ENCODE assay signal across 8 mouse cellular contexts in genomic region chr1:136116183-136116582, GRCm38 (mm10). TPM values are rescaled to one million over a fixed set of nuclear protein-coding genes. Genes with fewer than 3 reads are reported as not detected.
DNase-seq lines count a peak whose midpoint lies in the region; ATAC-seq and TF ChIP-seq lines count a peak whose summit lies in the region.

No protein-coding gene starts in this region.

- TF ChIP-seq EP300 in CH12.LX (IDR thresholded peaks at IDR 0.05; ENCODE audit: low read length) = no peak

- no peak overlapping the region for H3K9ac ChIP-seq in kidney, embryonic 15.5 days
- H3K9ac ChIP-seq in CH12.LX (ENCODE audit: insufficient read depth, low read depth) = no peak overlapping the region; the same call in 1 of the 2 replicates
- no peak overlapping the region for H3K9ac ChIP-seq in hindbrain, embryonic 13.5 days

- H3K27ac ChIP-seq in kidney, embryonic 15.5 days = no peak overlapping the region
- H3K27ac ChIP-seq in CH12.LX (ENCODE audit: insufficient read depth, low read depth) = no peak overlapping the region; the same call in 1 of the 2 replicates
- no peak overlapping the region for H3K27ac ChIP-seq in small intestine, adult 2 months (ENCODE audit: insufficient read depth, low read depth, low read length)
- no peak overlapping the region for H3K27ac ChIP-seq in hindbrain, embryonic 13.5 days

- no peaks in the 10 kb centered on the region for H3K27me3 ChIP-seq in kidney, embryonic 15.5 days
- no peaks in the 10 kb centered on the region for H3K27me3 ChIP-seq in CH12.LX (replicated peaks)
- no peaks in the 10 kb centered on the region for H3K27me3 ChIP-seq in small intestine, adult 2 months (ENCODE audit: control insufficient read depth, insufficient read depth, low read length)
- peaks cover 3% of the 10 kb centered on the region; the same call in 1 of the 2 replicates for H3K27me3 ChIP-seq in hindbrain, embryonic 13.5 days

- WGBS in kidney, embryonic 15.5 days = 23% methylated on average over 3 of the region's 3 CpGs
- WGBS in small intestine, adult 2 months = 8% methylated on average over 3 of the region's 3 CpGs
- 34% methylated on average over 3 of the region's 3 CpGs for WGBS in hindbrain, embryonic 13.5 days

- peak; percentile 72 for DNase-seq in kidney, adult 18-20 months
- DNase-seq in B cell, adult 2 months = peak; percentile 90 to 91
- peak; percentile 85 for DNase-seq in CH12.LX (ENCODE audit: extremely low read depth)
- peak; percentile 58 to 63 for DNase-seq in lung, adult 18-20 months

- no peaks in the 10 kb centered on the region for H3K36me3 ChIP-seq in kidney, embryonic 15.5 days
- peaks cover 9 to 15% of the 10 kb centered on the region in 2 experiments for H3K36me3 ChIP-seq in CH12.LX (replicated peaks in 1 of 2; ENCODE audit: control insufficient read depth in 1 of 2, insufficient read depth in 1 of 2, low read length in 1 of 2)
- no peaks in the 10 kb centered on the region for H3K36me3 ChIP-seq in small intestine, adult 2 months (ENCODE audit: control insufficient read depth, insufficient read depth, low read length)
- no peaks in the 10 kb centered on the region for H3K36me3 ChIP-seq in hindbrain, embryonic 13.5 days

- dilution Hi-C loops in CH12.LX (cut with MboI; ENCODE audit: extremely low pct_ligation_motif_present, extremely low pct_unique_long_range_greater_than_20kb, low sequenced_read_pairs) = no loop called here

- no peaks in the 10 kb centered on the region for H3K9me3 ChIP-seq in kidney, embryonic 15.5 days (replicated peaks)
- peaks cover 4% of the 10 kb centered on the region for H3K9me3 ChIP-seq in CH12.LX (replicated peaks; ENCODE audit: low read length)
- no peaks in the 10 kb centered on the region for H3K9me3 ChIP-seq in hindbrain, embryonic 13.5 days

- H3K79me2 ChIP-seq in CH12.LX (replicated peaks; ENCODE audit: control insufficient read depth, extremely low read depth, insufficient read depth, poor library complexity, severe bottlenecking) = no peaks in the 10 kb centered on the region

- no peak for ATAC-seq in kidney, embryonic 15.5 days (replicated peaks; ENCODE audit: low FRiP score)
- peak; percentile 63 for ATAC-seq in common myeloid progenitor, adult 5-6 weeks (replicated peaks; ENCODE audit: low read depth, poor library complexity, severe bottlenecking)
- ATAC-seq in hindbrain, embryonic 13.5 days (ENCODE audit: low FRiP score) = no peak

- no peak for TF ChIP-seq POLR2A in CH12.LX (IDR thresholded peaks at IDR 0.05; ENCODE audit: low read depth, low read length)
- no peak for TF ChIP-seq POLR2A in small intestine, adult 2 months (IDR thresholded peaks at IDR 0.05; ENCODE audit: low read depth, low read length)

- H3K4me3 ChIP-seq in kidney, embryonic 15.5 days (replicated peaks) = no peak overlapping the region
- H3K4me3 ChIP-seq in CH12.LX (replicated peaks in 1 of 3; ENCODE audit: low read depth in 2 of 3, low read length in 2 of 3, poor library complexity in 1 of 3) = no peak overlapping the region
- no peak overlapping the region for H3K4me3 ChIP-seq in small intestine, adult 2 months (ENCODE audit: low read depth, low read length)
- H3K4me3 ChIP-seq in hindbrain, embryonic 13.5 days = no peak overlapping the region

- H3K4me2 ChIP-seq in kidney, embryonic 15.5 days = no peak overlapping the region
- H3K4me2 ChIP-seq in CH12.LX (ENCODE audit: insufficient read depth, low read depth, poor library complexity, severe bottlenecking) = peak overlapping the region; percentile 67; the same call in 1 of the 2 replicates
- H3K4me2 ChIP-seq in hindbrain, embryonic 13.5 days = no peak overlapping the region

- TF ChIP-seq CTCF in CH12.LX (conservative IDR thresholded peaks at IDR 0.05 in 1 of 2, IDR thresholded peaks at IDR 0.05 in 1 of 2; ENCODE audit: low read depth in 2 of 2, low read length in 2 of 2) = peak; percentile 76 to 95
- TF ChIP-seq CTCF in small intestine, adult 2 months (IDR thresholded peaks at IDR 0.05; ENCODE audit: extremely low read depth, insufficient read length, insufficient replicate concordance, low read depth, low read length) = peak; percentile 93; the same call in 1 of the 2 replicates

- in situ Hi-C loops in CH12.LX (cut with MboI; ENCODE audit: low pct_ligation_motif_present, low pct_unique_long_range_greater_than_20kb, low sequenced_read_pairs) = loop anchor here (10.0 kb wide), 1 partner anchor 99 kb away; the partner anchor contains the start of gene Mroh3

- TF ChIP-seq RAD21 in CH12.LX (IDR thresholded peaks at IDR 0.05; ENCODE audit: low read depth, low read length) = peak; percentile 89

- 0 out of 2 replicates have a peak, but pooled peaks cover 4% of the 10 kb centered on the region for H3K4me1 ChIP-seq in kidney, embryonic 15.5 days
- H3K4me1 ChIP-seq in CH12.LX (ENCODE audit: control insufficient read depth in 1 of 2, insufficient read depth in 2 of 2) = peaks cover 34 to 46% of the 10 kb centered on the region in 2 experiments
- H3K4me1 ChIP-seq in small intestine, adult 2 months (ENCODE audit: control insufficient read depth, insufficient read depth, insufficient read length, low read length) = peaks cover 26% of the 10 kb centered on the region
- H3K4me1 ChIP-seq in hindbrain, embryonic 13.5 days (replicated peaks) = peaks cover 17% of the 10 kb centered on the region

TF ChIP-seq in CH12.LX, 34 proteins besides CTCF, POLR2A, EP300 and RAD21:
- TF ChIP-seq ZC3H11A (IDR thresholded peaks at IDR 0.05; ENCODE audit: low read depth, low read length) (peak; percentile 79), SMC3 (IDR thresholded peaks at IDR 0.05; ENCODE audit: low read depth, low read length) (peak; percentile 99), MAFK (IDR thresholded peaks at IDR 0.05; ENCODE audit: insufficient replicate concordance, low read length) (no peak), ZMIZ1 (IDR thresholded peaks at IDR 0.05; ENCODE audit: low read depth, low read length) (no peak), NELFE (IDR thresholded peaks at IDR 0.05; ENCODE audit: low read depth, low read length) (no peak), CHD2 (IDR thresholded peaks at IDR 0.05; ENCODE audit: low read length) (no peak), KAT2A (IDR thresholded peaks at IDR 0.05; ENCODE audit: insufficient replicate concordance, low read length) (no peak), MXI1 (IDR thresholded peaks at IDR 0.05; ENCODE audit: low read depth, low read length) (no peak), NRF1 (IDR thresholded peaks at IDR 0.05; ENCODE audit: low read depth, low read length) (no peak), JUN (IDR thresholded peaks at IDR 0.05; ENCODE audit: insufficient read depth, low read depth, low read length) (no peak), TBP (conservative IDR thresholded peaks at IDR 0.05; ENCODE audit: low read depth, low read length) (no peak), PAX5 (IDR thresholded peaks at IDR 0.05; ENCODE audit: low read length) (no peak), ETS1 (conservative IDR thresholded peaks at IDR 0.05; ENCODE audit: low read depth, low read length) (no peak), USF1 (IDR thresholded peaks at IDR 0.05; ENCODE audit: low read depth, low read length) (no peak)
TF ChIP-seq in CH12.LX: peak in this region for 2.

RNA-seq across cellular contexts. Expression of gene Kif21b, which starts 15.0 kb away (rescaled TPM):
- 2.0 and 2.5 TPM in 2 replicates for polyA plus RNA-seq in kidney, embryonic 15.5 days (2015; fragmentation: Nextera tagmentation; extraction: Ambion mirVana)
- total RNA-seq in CH12.LX (2012; rRNA removed) = 21.1 and 26.2 TPM in 2 replicates
- 6.0 and 7.3 TPM in 2 replicates for total RNA-seq in CH12.LX (2014; rRNA removed)
- polyA plus RNA-seq in CH12.LX (2012; ENCODE audit: insufficient read length, low read depth) = 22.6 and 32.4 TPM in 2 replicates
- total RNA-seq in common myeloid progenitor, adult 5-6 weeks (2017) = 13.4 and 13.5 TPM in 2 replicates
- polyA plus RNA-seq in small intestine, adult 2 months (2012; rRNA removed) = 12.4 and 28.6 TPM in 2 replicates
- 43.7 and 44.2 TPM in 2 replicates for polyA plus RNA-seq in hindbrain, embryonic 13.5 days (2015; fragmentation: Nextera tagmentation; extraction: Ambion mirVana)
